Mouse (Mus musculus) common myeloid progenitor, adult 5-6 weeks (primary cell): Measurements from ENCODE around the gene Gltp. TPM values are rescaled to one million over a fixed set of nuclear protein-coding genes. Genes with fewer than 3 reads are reported as not detected.

ENCODE experiments used
- ATAC-seq: replicated peaks from 2 replicates; pipeline ENCODE4 v1.8.0; 2016; ENCODE audit warnings: low read depth, mild to moderate bottlenecking, moderate TSS enrichment, inconsistent platforms; ENCODE audit not compliant: poor library complexity, severe bottlenecking
- total RNA-seq: library from RNA; stranded (forward); fragments of 200-1000, 187-1606 nt; gene quantifications from 2 replicates; pipeline ENCODE4 v1.2.3, GENCODE M21; 2017

Gltp gene
- total RNA-seq, result 40.0 and 48.6 TPM in 2 replicates

- ATAC-seq, result peak; percentile 83
Observed at GRCm38 (mm10) chr5:114690633-114691567, at the start of gene Gltp. TSS of gene Gltp (minus strand) at chr5:114690984.

GRCm38 (mm10) chr5:114738707-114739241, 48.0 kb upstream of the Gltp start:
- ATAC-seq, result no peak

GRCm38 (mm10) chr5:114737090-114737887, 46.5 kb upstream of the Gltp start:
- ATAC-seq, result no peak

GRCm38 (mm10) chr5:114733606-114734005, 42.8 kb upstream of the Gltp start:
- ATAC-seq, result no peak

GRCm38 (mm10) chr5:114731969-114732368, 41.2 kb upstream of the Gltp start:
- no peak for ATAC-seq

GRCm38 (mm10) chr5:114731498-114731897, 40.7 kb upstream of the Gltp start:
- ATAC-seq, result no peak

- ATAC-seq, result no peak
Observed at GRCm38 (mm10) chr5:114730129-114730528, 39.3 kb upstream of the Gltp start.

GRCm38 (mm10) chr5:114728160-114728559, 37.4 kb upstream of the Gltp start:
- no peak for ATAC-seq

- no peak for ATAC-seq
Observed at GRCm38 (mm10) chr5:114722846-114723245, 32.1 kb upstream of the Gltp start.

- peak; percentile 37; the same call in 1 of the 2 replicates for ATAC-seq
Observed at GRCm38 (mm10) chr5:114721969-114722368, 31.2 kb upstream of the Gltp start.

- ATAC-seq, result no peak
Observed at GRCm38 (mm10) chr5:114720784-114721183, 30.0 kb upstream of the Gltp start.

- ATAC-seq, result no peak
Observed at GRCm38 (mm10) chr5:114719928-114720270, 29.1 kb upstream of the Gltp start.

GRCm38 (mm10) chr5:114719003-114719927, 28.5 kb upstream of the Gltp start:
- ATAC-seq, result no peak

- no peak for ATAC-seq
Observed at GRCm38 (mm10) chr5:114718483-114718882, 27.7 kb upstream of the Gltp start.

- no peak for ATAC-seq
Observed at GRCm38 (mm10) chr5:114717937-114718336, 27.2 kb upstream of the Gltp start.

GRCm38 (mm10) chr5:114717292-114717691, 26.5 kb upstream of the Gltp start:
- ATAC-seq, result no peak

GRCm38 (mm10) chr5:114714551-114714950, 23.8 kb upstream of the Gltp start:
- ATAC-seq, result no peak

GRCm38 (mm10) chr5:114709357-114709756, 18.6 kb upstream of the Gltp start:
- ATAC-seq, result no peak

GRCm38 (mm10) chr5:114708491-114708890, 17.7 kb upstream of the Gltp start:
- ATAC-seq, result no peak
